Mouse (Mus musculus): ENCODE measurements around the gene Olfr729. TPM values are rescaled to one million over a fixed set of nuclear protein-coding genes. Genes with fewer than 3 reads are reported as not detected.

Gene Olfr729
- polyA plus RNA-seq (2016; fragmentation: Nextera tagmentation; extraction: Ambion mirVana), result not detected in 2 replicates

DNA sequence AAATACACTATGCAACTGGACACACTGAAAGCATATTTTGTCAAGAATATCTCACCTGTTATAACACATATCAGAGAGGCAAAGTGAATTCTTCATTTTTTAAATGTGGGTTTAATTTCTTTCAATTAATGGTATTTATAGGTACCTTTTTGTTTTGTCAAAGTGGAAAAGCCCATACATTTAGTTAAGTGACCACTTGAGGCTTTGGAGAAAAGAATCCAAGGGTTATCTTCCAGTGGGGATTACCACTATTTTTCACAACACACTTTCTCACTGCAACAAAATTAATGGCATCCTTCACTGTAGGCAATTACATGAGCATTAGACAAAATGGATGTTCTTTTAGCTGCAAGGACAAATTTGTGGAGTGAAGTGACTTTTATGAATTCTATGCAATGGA lies at the start of gene Olfr729:
Olfr729 (minus strand) TSS at position 101 of the 400 bp plus-strand sequence.
- no peak within 1 kb of the TSS for H3K4me3 ChIP-seq
- H3K4me2 ChIP-seq (replicated peaks), result no peak within 1 kb of the TSS
- no peak within 1 kb of the TSS for H3K27ac ChIP-seq
- no peaks in the 10 kb centered on the region for H3K27me3 ChIP-seq (replicated peaks)
- no peaks in the 10 kb centered on the region for H3K9me3 ChIP-seq
- H3K4me1 ChIP-seq, result no peaks in the 10 kb centered on the region
- no peak for ATAC-seq (ENCODE audit: low FRiP score, low read depth)
- no peaks in the 10 kb centered on the region for H3K36me3 ChIP-seq
- no peak within 1 kb of the TSS for H3K9ac ChIP-seq

DNA sequence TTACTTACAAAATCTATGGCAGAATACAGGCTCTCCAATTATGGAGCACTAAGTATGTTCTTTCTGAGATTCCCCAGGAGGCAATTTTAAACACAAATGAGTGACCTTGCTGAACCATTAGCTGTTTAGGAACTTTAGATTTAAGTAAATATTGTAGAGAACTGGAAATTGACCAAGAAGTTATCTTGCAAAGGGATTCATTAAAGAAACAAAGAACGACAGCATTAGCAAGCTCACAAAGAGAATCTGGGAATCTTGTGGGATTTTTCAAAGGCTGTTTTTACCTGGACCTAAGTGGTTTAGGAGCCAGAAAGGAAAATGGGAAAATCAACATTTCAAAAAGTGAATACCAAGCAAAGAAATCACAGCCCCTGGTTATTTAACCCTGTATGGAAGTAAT lies 35.4 kb upstream of the Olfr729 start, which contains the start of gene Olfr730:
Olfr730 (minus strand) TSS at position 101 of the 400 bp plus-strand sequence.
- 67% methylated on average over 1 of the region's 1 CpGs for whole genome bisulfite sequencing
- no peak for ATAC-seq (ENCODE audit: low FRiP score, low read depth)
- H3K36me3 ChIP-seq, result no peaks in the 10 kb centered on the region
- H3K9me3 ChIP-seq, result no peaks in the 10 kb centered on the region
- H3K4me3 ChIP-seq, result no peak within 1 kb of the TSS
- H3K4me1 ChIP-seq, result no peaks in the 10 kb centered on the region
- H3K27ac ChIP-seq, result no peak within 1 kb of the TSS
- H3K4me2 ChIP-seq (replicated peaks), result no peak within 1 kb of the TSS
- H3K27me3 ChIP-seq (replicated peaks), result no peaks in the 10 kb centered on the region
- H3K9ac ChIP-seq, result no peak within 1 kb of the TSS

DNA sequence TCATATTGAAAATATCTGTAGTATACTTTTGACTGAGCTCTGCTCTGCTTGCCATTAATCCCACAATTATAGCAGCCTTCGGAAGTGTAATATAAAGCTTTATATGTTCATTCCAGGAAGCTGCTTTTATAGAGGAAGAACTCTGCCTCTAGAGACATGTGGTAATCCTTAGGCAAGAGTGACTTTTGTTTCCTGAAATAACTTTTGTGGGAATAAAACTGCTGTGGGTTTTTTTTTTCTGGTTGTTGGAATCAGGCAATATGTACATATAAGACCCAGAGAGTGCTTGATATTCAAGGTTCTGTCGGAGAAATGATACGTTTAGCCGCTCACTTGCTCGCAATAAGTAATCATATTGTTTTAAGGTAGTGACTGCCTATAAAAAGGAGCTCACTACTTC lies 10.1 kb downstream of the Olfr729 start, which contains the start of gene Olfr728:
Olfr728 (minus strand) TSS at position 101 of the 400 bp plus-strand sequence.
- no peak for ATAC-seq (ENCODE audit: low FRiP score, low read depth)
- Histone ChIP-seq H3K4me1 (no peaks in the 10 kb centered on the region), H3K27ac (no peak within 1 kb of the TSS), H3K27me3 (replicated peaks) (no peaks in the 10 kb centered on the region), H3K9ac (no peak within 1 kb of the TSS), H3K4me3 (no peak within 1 kb of the TSS), H3K4me2 (replicated peaks) (no peak within 1 kb of the TSS), H3K36me3 (no peaks in the 10 kb centered on the region), H3K9me3 (no peaks in the 10 kb centered on the region)
- 91% methylated on average over 5 of the region's 5 CpGs for WGBS

DNA sequence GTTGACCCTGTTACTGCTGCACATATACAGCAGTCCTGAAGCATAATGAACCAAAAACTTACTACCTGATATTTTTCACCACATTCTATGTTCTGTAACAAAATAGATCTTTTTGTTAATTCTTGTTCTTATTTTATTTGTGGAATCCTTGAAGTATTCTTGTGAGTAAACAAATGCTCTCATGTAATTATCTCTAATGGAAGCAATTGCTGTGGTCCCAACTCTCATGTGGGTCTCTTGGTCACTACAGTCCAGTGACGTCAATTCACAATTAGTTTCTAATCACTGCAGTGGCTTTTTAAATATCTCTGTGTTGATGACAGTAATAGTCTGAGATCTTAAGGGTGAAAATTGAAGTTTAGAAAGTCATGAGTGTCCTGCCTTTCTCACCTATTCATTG lies 29.8 kb downstream of the Olfr729 start, which contains the start of gene Olfr727:
Olfr727 (plus strand) TSS at position 301 of the 400 bp plus-strand sequence.
- Histone ChIP-seq H3K9me3 (no peaks in the 10 kb centered on the region), H3K27ac (no peak within 1 kb of the TSS), H3K36me3 (no peaks in the 10 kb centered on the region), H3K4me1 (no peaks in the 10 kb centered on the region), H3K9ac (no peak within 1 kb of the TSS), H3K27me3 (replicated peaks) (no peaks in the 10 kb centered on the region), H3K4me3 (no peak within 1 kb of the TSS), H3K4me2 (replicated peaks) (no peak within 1 kb of the TSS)
- WGBS, result 90% methylated on average over 1 of the region's 1 CpGs
- no peak for ATAC-seq (ENCODE audit: low FRiP score, low read depth)

Other genes with a start within 250 kb of the Olfr729 start
- not detected in 2 replicates for gene Olfr723, start 221.1 kb downstream of the Olfr729 start, polyA plus RNA-seq (2016; fragmentation: Nextera tagmentation; extraction: Ambion mirVana)
- not detected in 2 replicates for gene Olfr724, start 189.6 kb downstream of the Olfr729 start, polyA plus RNA-seq (2016; fragmentation: Nextera tagmentation; extraction: Ambion mirVana)
- not detected in 2 replicates for gene Olfr725, start 112.5 kb downstream of the Olfr729 start, polyA plus RNA-seq (2016; fragmentation: Nextera tagmentation; extraction: Ambion mirVana)
- gene Olfr726, start 62.0 kb downstream of the Olfr729 start, polyA plus RNA-seq (2016; fragmentation: Nextera tagmentation; extraction: Ambion mirVana), result not detected in 2 replicates
- gene Olfr727, start 29.7 kb downstream of the Olfr729 start, polyA plus RNA-seq (2016; fragmentation: Nextera tagmentation; extraction: Ambion mirVana), result not detected in 2 replicates
- not detected in 2 replicates for gene Olfr728, start 10.2 kb downstream of the Olfr729 start, polyA plus RNA-seq (2016; fragmentation: Nextera tagmentation; extraction: Ambion mirVana)
- gene Olfr730, start 35.3 kb upstream of the Olfr729 start, polyA plus RNA-seq (2016; fragmentation: Nextera tagmentation; extraction: Ambion mirVana), result not detected in 2 replicates
- not detected in 2 replicates for gene Olfr731, start 89.0 kb upstream of the Olfr729 start, polyA plus RNA-seq (2016; fragmentation: Nextera tagmentation; extraction: Ambion mirVana)
- gene Olfr732, start 131.3 kb upstream of the Olfr729 start, polyA plus RNA-seq (2016; fragmentation: Nextera tagmentation; extraction: Ambion mirVana), result not detected in 2 replicates
- not detected in 2 replicates for gene Olfr733, start 148.6 kb upstream of the Olfr729 start, polyA plus RNA-seq (2016; fragmentation: Nextera tagmentation; extraction: Ambion mirVana)
- not detected in 2 replicates for gene Olfr734, start 173.9 kb upstream of the Olfr729 start, polyA plus RNA-seq (2016; fragmentation: Nextera tagmentation; extraction: Ambion mirVana)
- not detected in 2 replicates for gene Olfr735, start 196.0 kb upstream of the Olfr729 start, polyA plus RNA-seq (2016; fragmentation: Nextera tagmentation; extraction: Ambion mirVana)
- not detected in 2 replicates for gene Tlr11, start 205.0 kb upstream of the Olfr729 start, polyA plus RNA-seq (2016; fragmentation: Nextera tagmentation; extraction: Ambion mirVana)
- gene Olfr736, start 228.3 kb upstream of the Olfr729 start, polyA plus RNA-seq (2016; fragmentation: Nextera tagmentation; extraction: Ambion mirVana), result not detected in 2 replicates